Mouse (Mus musculus) C3H10T1/2 (cell line): ENCODE data around the gene Vmn1r16. TPM values are rescaled to one million over a fixed set of nuclear protein-coding genes. Genes with fewer than 3 reads are reported as not detected.

Experiments
- polyA plus RNA-seq, 2 experiments: library from polyadenylated mRNA; unstranded; fragments of >200 nt; fragmentation: generic; extraction: Trizol; gene quantifications; one replicate each; pipeline ENCODE4 v1.2.1; 2012; ENCODE audit warnings: missing spikeins in 2 of 2

Vmn1r16 gene
- polyA plus RNA-seq, result not detected

DNA sequence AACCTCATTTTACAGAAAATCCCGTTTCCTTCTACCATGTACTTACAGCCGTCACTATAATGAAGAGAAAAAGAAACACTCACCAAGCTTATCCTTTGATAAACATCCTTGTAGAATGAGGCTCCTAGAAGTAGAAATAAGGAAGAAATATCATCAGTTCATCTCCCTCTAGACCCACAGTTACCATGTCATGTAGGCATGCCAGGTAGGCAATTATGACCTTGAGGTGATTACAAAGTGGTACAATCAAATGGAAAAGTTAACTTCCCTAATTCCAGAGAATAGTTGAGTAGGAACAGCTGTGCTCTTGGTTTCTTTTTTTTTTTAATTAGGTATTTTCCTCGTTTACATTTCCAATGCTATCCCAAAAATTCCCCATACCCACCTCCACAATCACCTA lies at the start of gene Vmn1r16:
Gene Vmn1r16, minus strand, starts transcription at position 101 of the 400 bp plus-strand sequence.

DNA sequence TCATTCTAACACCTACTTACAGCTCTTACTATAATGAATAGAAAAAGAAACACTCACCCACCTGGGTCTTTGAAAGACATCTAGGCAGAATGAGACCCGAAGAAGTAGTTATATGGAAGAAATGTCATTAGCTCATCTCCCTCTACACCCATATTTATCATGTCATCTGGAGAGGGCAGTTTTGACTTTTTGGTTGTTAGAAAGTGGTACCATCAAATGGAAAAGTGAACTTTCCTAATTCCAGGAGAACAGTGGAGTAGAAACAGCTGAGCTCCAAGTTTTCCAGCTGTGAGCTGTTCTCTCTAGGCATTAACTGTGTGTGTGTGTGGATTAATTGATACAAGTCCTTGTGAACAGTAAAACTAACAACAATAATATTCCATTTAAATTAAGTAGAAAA lies 34.3 kb upstream of the Vmn1r16 start, which contains the start of gene Vmn1r17:
Gene Vmn1r17, minus strand, starts transcription at position 101 of the 400 bp plus-strand sequence.

Other genes with a start within 250 kb of the Vmn1r16 start
- gene Vmn1r10, start 220.0 kb downstream of the Vmn1r16 start, polyA plus RNA-seq, result not detected
- gene Vmn1r11, start 196.0 kb downstream of the Vmn1r16 start, polyA plus RNA-seq, result not detected
- gene Vmn1r12, start 172.6 kb downstream of the Vmn1r16 start, polyA plus RNA-seq, result not detected
- not detected for gene Vmn1r13, start 126.2 kb downstream of the Vmn1r16 start, polyA plus RNA-seq
- not detected for gene Vmn1r14, start 97.8 kb downstream of the Vmn1r16 start, polyA plus RNA-seq
- gene Vmn1r15, start 71.5 kb downstream of the Vmn1r16 start, polyA plus RNA-seq, result not detected
- not detected for gene Vmn1r17, start 34.2 kb upstream of the Vmn1r16 start, polyA plus RNA-seq
- not detected for gene Vmn1r18, start 66.3 kb upstream of the Vmn1r16 start, polyA plus RNA-seq
- gene Vmn1r19, start 74.3 kb upstream of the Vmn1r16 start, polyA plus RNA-seq, result not detected
- gene Vmn1r20, start 99.4 kb upstream of the Vmn1r16 start, polyA plus RNA-seq, result not detected
- under 1 TPM; 0.05 to 0.94 TPM for gene Ppm1k, start 206.0 kb upstream of the Vmn1r16 start, polyA plus RNA-seq